Mouse (Mus musculus): ENCODE results near the gene Copz1. TPM values are rescaled to one million over a fixed set of nuclear protein-coding genes. Genes with fewer than 3 reads are reported as not detected.
"Not testable (repeated sequence)": the region's sequence is repeated elsewhere in the genome, so short reads cannot be mapped to it uniquely, and the experiment has no call there.

Copz1 gene
- 229 and 240 TPM in 2 replicates for total RNA-seq (2014; fragmentation: Nextera tagmentation)
- 80.3 and 87.2 TPM in 2 replicates for total RNA-seq (2017)

GRCm38 (mm10) chr15:103272419-103273279 lies at the start of gene Copz1:
Gene Copz1, plus strand, starts transcription at chr15:103272714.
- ATAC-seq (replicated peaks; ENCODE audit: poor library complexity, severe bottlenecking) = peak; percentile 93

GRCm38 (mm10) chr15:103224161-103224560 lies 48.4 kb upstream of the Copz1 start:
- ATAC-seq (replicated peaks; ENCODE audit: poor library complexity, severe bottlenecking) = no peak

DNA sequence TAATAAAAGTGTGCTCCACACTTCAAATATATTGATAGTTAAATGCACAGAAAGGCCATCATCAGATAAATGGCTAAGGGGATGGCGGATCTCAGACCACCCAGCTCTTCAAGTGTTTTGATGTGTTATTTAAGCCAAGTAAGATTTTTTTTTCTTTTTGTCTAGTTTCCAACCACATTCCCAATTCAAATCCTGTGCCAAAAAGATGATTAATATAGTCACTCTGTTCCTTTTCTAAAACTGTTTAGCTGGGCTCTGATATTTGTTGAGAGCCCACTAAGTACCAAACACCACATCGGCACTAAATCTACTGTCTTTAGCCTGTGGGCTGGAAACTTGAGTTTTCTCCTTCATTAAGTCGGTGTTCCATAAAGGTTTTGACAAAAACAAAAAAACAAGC lies 45.5 kb upstream of the Copz1 start:
- ATAC-seq (replicated peaks; ENCODE audit: poor library complexity, severe bottlenecking) = no peak

DNA sequence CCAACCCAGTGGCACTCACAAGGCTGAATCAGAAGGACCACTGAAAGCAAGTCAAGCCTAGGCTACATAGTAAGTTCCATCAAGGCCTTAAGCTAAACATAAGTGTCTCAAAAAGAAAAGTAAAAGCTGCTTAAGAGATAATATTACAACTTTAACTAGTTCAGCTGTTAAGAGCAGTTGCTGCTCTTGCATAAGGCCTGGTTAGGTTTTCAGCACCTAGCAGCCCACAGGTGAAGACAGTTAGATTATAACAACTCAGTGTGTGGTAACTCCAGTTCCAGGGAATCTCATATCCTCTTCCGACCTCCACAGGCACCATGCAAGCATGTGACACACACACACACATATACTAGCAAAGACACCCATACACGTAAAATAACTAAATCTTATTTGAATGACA lies 44.9 kb upstream of the Copz1 start:
- ATAC-seq (replicated peaks; ENCODE audit: poor library complexity, severe bottlenecking) = no peak

- no peak for ATAC-seq (replicated peaks; ENCODE audit: poor library complexity, severe bottlenecking)
Observed at GRCm38 (mm10) chr15:103228904-103229303, 43.6 kb upstream of the Copz1 start.

GRCm38 (mm10) chr15:103233119-103233518 lies 39.4 kb upstream of the Copz1 start:
- no peak for ATAC-seq (replicated peaks; ENCODE audit: poor library complexity, severe bottlenecking)

DNA sequence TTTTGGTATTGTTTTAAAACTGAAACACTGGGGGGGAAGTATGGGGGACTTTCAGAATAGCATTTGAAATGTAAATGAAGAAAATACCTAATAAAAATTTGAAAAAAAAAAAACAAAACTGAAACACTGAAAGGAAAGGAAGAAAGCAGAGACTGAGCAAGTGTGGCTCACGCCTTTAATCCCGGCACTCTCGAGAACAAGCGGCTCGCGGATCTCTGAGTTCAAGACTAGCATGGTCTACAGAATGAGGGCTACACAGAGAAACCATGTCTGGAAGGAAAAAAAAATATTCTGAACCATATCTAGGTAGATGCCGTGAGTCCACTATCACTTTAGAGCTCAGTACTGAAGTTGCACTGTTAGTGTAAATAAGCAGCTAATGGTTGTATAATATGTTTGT lies 35.2 kb upstream of the Copz1 start:
- no peak for ATAC-seq (replicated peaks; ENCODE audit: poor library complexity, severe bottlenecking)

- ATAC-seq (replicated peaks; ENCODE audit: poor library complexity, severe bottlenecking) = peak; percentile 60
Observed at GRCm38 (mm10) chr15:103239130-103239684, 33.3 kb upstream of the Copz1 start.

GRCm38 (mm10) chr15:103239685-103240159 lies 32.8 kb upstream of the Copz1 start, which contains the start of gene Cbx5:
Gene Cbx5, minus strand, starts transcription at chr15:103239816.
- ATAC-seq (replicated peaks; ENCODE audit: poor library complexity, severe bottlenecking) = peak; percentile 62

- peak; percentile 70 for ATAC-seq (replicated peaks; ENCODE audit: poor library complexity, severe bottlenecking)
Observed at GRCm38 (mm10) chr15:103240160-103241028, 32.1 kb upstream of the Copz1 start, which contains the start of gene Hnrnpa1. Gene Hnrnpa1, plus strand, starts transcription at chr15:103240432.

GRCm38 (mm10) chr15:103241071-103242018 lies 31.2 kb upstream of the Copz1 start:
- not testable (repeated sequence) for ATAC-seq (replicated peaks; ENCODE audit: poor library complexity, severe bottlenecking)

- ATAC-seq (replicated peaks; ENCODE audit: poor library complexity, severe bottlenecking) = no peak
Observed at GRCm38 (mm10) chr15:103242885-103243284, 29.6 kb upstream of the Copz1 start.

- ATAC-seq (replicated peaks; ENCODE audit: poor library complexity, severe bottlenecking) = no peak
Observed at GRCm38 (mm10) chr15:103245616-103246015, 26.9 kb upstream of the Copz1 start.

DNA sequence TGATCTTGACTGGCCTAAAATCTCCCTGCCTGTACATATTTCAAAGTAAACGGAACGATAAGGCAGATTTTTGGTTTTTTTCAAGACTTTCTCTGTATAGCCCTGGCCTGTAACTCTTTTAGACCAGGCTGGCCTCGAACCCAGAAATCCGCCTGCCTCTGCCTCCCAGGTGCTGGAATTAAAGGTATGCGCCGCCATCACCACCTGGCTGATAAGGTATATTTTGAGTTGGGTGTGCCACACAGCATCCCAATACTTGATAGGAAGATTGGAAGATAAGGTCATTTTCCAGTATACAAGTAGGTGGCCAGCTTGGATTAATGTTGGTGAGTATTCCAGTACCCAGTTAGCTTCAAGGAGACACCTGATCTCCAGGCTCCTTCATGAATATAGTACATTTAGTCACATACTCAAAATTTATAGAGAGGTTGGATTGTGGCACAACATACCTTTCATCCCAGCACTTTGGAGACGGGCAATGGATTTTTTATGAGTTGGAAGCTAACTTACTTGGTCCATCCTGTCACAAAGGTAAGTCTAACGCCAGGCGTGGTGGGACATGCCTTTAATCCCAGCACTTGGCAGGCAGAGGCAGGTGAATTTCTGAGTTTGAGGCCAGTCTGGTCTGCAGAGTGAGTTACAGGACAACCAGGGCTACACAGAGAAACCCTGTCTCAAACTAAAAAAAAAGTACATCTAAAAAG lies 25.3 kb upstream of the Copz1 start:
- no peak for ATAC-seq (replicated peaks; ENCODE audit: poor library complexity, severe bottlenecking)

- ATAC-seq (replicated peaks; ENCODE audit: poor library complexity, severe bottlenecking) = no peak
Observed at GRCm38 (mm10) chr15:103247782-103248400, 24.6 kb upstream of the Copz1 start.

DNA sequence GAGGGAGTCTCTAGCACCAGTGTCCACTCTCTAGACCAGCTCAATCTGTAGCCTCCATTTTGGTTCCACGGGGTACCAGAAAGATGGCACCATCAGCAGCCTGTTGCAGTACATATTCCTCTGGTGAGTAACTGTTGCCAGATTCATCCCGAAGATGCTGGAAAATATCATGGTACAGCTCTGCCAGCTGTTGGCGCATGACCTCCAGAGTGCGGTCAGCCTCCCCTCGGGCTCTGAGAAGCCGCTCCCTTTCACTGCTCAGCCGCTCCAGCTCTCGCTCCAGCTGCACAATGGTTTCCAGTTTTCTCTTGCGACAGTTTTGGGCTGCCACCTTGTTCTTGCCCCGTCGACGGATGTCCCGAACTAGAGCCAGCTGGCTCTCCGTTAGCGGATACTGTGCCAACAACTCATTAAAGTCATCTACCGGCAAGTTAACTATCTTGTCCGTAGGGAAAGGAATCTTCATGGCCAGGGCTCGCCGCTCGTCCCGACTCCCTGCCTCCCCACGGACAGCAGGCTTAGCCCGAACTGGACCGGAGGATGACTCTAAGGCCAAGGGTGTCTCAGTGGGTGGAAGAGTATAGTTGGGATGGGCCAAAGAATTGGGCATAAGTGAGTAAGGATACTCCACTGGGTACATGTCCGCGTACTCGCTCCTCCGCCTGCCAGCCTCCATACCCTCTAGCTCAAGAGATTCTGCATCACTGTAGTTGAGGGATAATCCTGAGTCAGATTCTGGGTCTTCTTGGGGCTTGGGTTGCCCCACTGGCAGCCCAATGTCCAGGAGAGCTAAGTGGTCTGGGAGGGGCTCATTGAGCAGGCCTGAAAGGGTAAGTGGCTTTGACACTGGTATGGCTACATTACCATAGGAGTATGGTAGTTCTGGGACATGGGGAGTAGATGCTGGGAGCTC lies 23.9 kb upstream of the Copz1 start:
- no peak for ATAC-seq (replicated peaks; ENCODE audit: poor library complexity, severe bottlenecking)

- not testable (repeated sequence) for ATAC-seq (replicated peaks; ENCODE audit: poor library complexity, severe bottlenecking)
Observed at GRCm38 (mm10) chr15:103249511-103249910, 23.0 kb upstream of the Copz1 start.
